Mouse (Mus musculus): Measurements from ENCODE around the gene Ice1.

- TF ChIP-seq CTCF (IDR thresholded peaks at IDR 0.05; ENCODE audit: insufficient read depth, low read length), result no peak
- TF ChIP-seq POLR2A (IDR thresholded peaks at IDR 0.05; ENCODE audit: borderline replicate concordance, extremely low read depth, low read depth, low read length), result no peak
These were observed 127.9 kb downstream of the Ice1 start for GRCm38 (mm10) chr13:70509375-70510016.

All from lung, adult 2 months (tissue).